Mouse (Mus musculus): Measurements from ENCODE around the gene Egflam.

- TF ChIP-seq POLR2A (IDR thresholded peaks at IDR 0.05; ENCODE audit: low read depth, low read length) (no peak), CTCF (IDR thresholded peaks at IDR 0.05; ENCODE audit: borderline replicate concordance, insufficient read depth, low read length) (no peak)
These were observed 199.4 kb downstream of the Egflam start for GRCm38 (mm10) chr15:7198816-7199215.

Measured in embryonic fibroblast, embryonic 13.5 days (primary cell).